Mouse (Mus musculus) limb, embryonic 13.5 days (tissue): Measurements from ENCODE around the gene Hoxa3. TPM values are rescaled to one million over a fixed set of nuclear protein-coding genes. Genes with fewer than 3 reads are reported as not detected.

Source experiments
- ATAC-seq: fragments of 200-750 bp; cut with Nextera tagmentation; 2 replicates; pipeline ENCODE4 v1.8.0; 2017; ENCODE audit warnings: low read depth, moderate number of reproducible peaks, moderate TSS enrichment; ENCODE audit not compliant: low FRiP score
- H3K27ac ChIP-seq: fragments of 300-500 bp; sonication (generic); 2 replicates; pipeline ENCODE4 v1.5.1; 2015; ENCODE audit warnings: inconsistent platforms, mild to moderate bottlenecking, moderate library complexity
- H3K27me3 ChIP-seq: fragments of 300-500 bp; sonication (generic); 2 replicates; pipeline ENCODE4 v1.6.1; 2015; ENCODE audit warnings: mild to moderate bottlenecking, inconsistent platforms
- H3K36me3 ChIP-seq: fragments of 300-500 bp; sonication (generic); 2 replicates; pipeline ENCODE4 v1.6.1; 2015; ENCODE audit warnings: inconsistent platforms, mild to moderate bottlenecking, moderate library complexity
- H3K4me1 ChIP-seq: fragments of 300-500 bp; sonication (generic); 2 replicates; pipeline ENCODE4 v1.6.1; 2015; ENCODE audit warnings: inconsistent platforms
- H3K4me2 ChIP-seq: fragments of 300-500 bp; sonication (generic); replicated peaks from 2 replicates; pipeline ENCODE4 v1.6.1; 2015; ENCODE audit warnings: inconsistent platforms, mild to moderate bottlenecking, moderate library complexity
- H3K4me3 ChIP-seq: fragments of 300-500 bp; sonication (generic); 2 replicates; pipeline ENCODE4 v1.5.1; 2015; ENCODE audit warnings: moderate library complexity, mild to moderate bottlenecking, inconsistent platforms
- H3K9ac ChIP-seq: fragments of 300-500 bp; sonication (generic); 2 replicates; pipeline ENCODE4 v1.6.1; 2015; ENCODE audit warnings: mild to moderate bottlenecking, inconsistent platforms
- H3K9me3 ChIP-seq: fragments of 300-500 bp; sonication (generic); 2 replicates; pipeline ENCODE4 v1.6.1; 2016; ENCODE audit warnings: inconsistent platforms
- WGBS: fragments of 180-500 bp; shearing (Covaris S2); methylation state at CpG from one replicate; pipeline ENCODE4 v1.1.7; 2015; 5-methylcytosine and 5-hydroxymethylcytosine counted together
- polyA plus RNA-seq: library from polyadenylated mRNA; unstranded; fragments of >200 nt; fragmentation: Nextera tagmentation; extraction: Ambion mirVana; gene quantifications from 2 replicates; pipeline ENCODE4 v1.2.1, GENCODE M21; 2015

The Hoxa3 gene
- polyA plus RNA-seq, 1 experiment from 2014 or later: 5.9 TPM

DNA sequence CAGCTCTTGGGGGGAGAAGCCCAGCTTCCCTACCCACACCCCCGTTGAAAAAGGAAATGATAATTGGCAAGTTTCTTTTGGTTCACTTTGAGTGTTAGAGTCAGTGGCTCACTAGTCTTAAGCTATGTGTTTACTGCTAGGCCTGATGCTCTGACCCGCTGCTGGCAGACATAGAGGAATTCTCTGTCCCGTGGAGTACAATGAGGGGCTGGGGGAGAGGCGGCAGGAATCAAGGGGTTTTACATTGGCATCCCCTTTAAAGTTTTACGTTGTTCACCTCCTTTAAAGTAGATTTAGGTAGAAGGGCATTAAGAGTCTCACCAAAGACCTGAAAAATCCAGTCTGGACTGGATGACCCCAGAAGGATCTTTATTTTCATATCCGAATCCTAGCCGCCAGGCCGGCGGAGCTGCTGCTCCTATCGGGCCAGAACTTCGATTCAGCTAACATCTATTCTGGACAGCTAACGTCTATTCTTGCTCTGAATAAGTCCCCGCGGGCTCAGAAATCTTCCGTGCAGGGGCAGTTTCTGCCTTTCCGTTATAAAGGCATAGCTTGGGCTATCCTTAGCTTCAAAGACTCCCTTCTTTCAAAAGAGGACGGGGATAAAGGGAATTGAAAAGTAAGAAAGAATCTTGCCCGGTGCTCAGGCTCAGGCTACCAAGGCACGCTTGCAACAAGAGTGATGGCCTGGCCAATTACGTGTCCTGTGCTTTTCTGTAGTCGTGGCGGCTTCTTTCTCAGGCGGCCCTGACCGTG, 39.1 kb upstream of the Hoxa3 start:
- peaks cover 37% of the 10 kb centered on the region for H3K4me1 ChIP-seq
- H3K4me3 ChIP-seq: peak overlapping the region; percentile 95
- peaks cover 13% of the 10 kb centered on the region for H3K27me3 ChIP-seq
- peak overlapping the region; percentile 87 for H3K9ac ChIP-seq
- peak overlapping the region; percentile 97 for H3K27ac ChIP-seq
- H3K36me3 ChIP-seq: peaks cover 18% of the 10 kb centered on the region; the same call in 1 of the 2 replicates
- 5% methylated on average over 24 of the region's 24 CpGs for WGBS
- H3K9me3 ChIP-seq: no peaks in the 10 kb centered on the region
- no peak for ATAC-seq
- peak overlapping the region; percentile 75 for H3K4me2 ChIP-seq

DNA sequence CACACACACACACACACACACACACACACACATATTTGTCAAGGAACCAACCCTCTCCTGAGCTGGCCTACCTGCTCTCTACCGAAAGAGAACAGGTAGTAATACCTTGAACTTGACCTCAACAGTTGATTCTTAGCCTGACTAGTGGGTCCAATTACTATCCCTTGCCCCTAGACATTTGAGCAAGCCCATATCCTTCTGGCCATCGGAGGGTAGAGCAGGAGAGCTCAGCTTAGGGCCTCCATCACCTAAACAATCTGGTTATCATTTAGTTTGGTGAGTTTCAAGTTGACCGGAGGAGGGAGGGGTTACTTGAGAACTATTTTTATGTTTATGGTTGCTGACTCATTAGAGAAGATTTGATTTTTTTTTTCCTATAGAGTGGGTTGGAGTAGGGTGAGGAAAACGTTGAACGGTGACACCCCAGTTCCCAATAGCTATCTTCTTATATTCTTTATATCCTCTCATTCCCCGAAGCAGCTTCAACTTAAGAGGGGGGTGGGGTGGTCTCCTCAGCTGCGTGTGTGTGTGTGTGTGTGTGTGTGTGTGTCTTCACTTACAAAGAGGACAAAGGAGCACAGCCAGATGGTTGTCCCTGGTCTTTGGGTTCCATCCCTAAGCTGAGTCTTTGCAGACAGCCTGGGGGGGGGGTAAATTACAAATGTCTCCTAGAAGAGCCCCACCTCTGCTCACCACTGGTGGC, 38.2 kb upstream of the Hoxa3 start:
- H3K27ac ChIP-seq: peak overlapping the region; percentile 97
- no peak for ATAC-seq
- H3K27me3 ChIP-seq: peaks cover 13% of the 10 kb centered on the region
- H3K4me3 ChIP-seq: peak overlapping the region; percentile 95
- WGBS: 5% methylated on average over 7 of the region's 7 CpGs
- peak overlapping the region; percentile 75 for H3K4me2 ChIP-seq
- no peaks in the 10 kb centered on the region for H3K9me3 ChIP-seq
- peak overlapping the region; percentile 87 for H3K9ac ChIP-seq
- H3K36me3 ChIP-seq: peaks cover 18% of the 10 kb centered on the region; the same call in 1 of the 2 replicates
- H3K4me1 ChIP-seq: peaks cover 37% of the 10 kb centered on the region

DNA sequence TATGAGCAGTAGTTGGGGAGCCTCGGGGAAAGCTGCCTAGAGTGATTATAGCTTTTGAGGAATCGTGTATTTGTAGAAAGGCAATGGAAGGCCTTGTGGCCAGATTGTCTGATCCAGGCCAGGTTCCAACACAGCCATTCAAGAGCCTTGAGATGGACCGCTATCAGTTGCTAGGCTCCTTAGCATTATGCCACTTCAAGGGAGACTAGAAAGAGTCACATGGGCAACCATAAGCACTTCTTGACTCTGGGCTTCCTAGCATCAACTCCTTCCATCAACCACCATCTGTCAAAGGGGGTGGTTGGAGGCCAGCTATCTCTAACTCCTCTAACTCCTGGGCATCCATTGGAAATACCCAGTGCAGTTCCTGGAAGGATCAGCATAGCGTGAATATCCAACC, 36.7 kb upstream of the Hoxa3 start:
- H3K4me2 ChIP-seq: peak overlapping the region; percentile 75
- no peaks in the 10 kb centered on the region for H3K9me3 ChIP-seq
- 6% methylated on average over 4 of the region's 4 CpGs for WGBS
- H3K36me3 ChIP-seq: peaks cover 18% of the 10 kb centered on the region; the same call in 1 of the 2 replicates
- peaks cover 13% of the 10 kb centered on the region for H3K27me3 ChIP-seq
- peak overlapping the region; percentile 100 for H3K9ac ChIP-seq
- peak overlapping the region; percentile 97 for H3K27ac ChIP-seq
- H3K4me1 ChIP-seq: peaks cover 37% of the 10 kb centered on the region
- no peak for ATAC-seq
- peak overlapping the region; percentile 95 for H3K4me3 ChIP-seq

DNA sequence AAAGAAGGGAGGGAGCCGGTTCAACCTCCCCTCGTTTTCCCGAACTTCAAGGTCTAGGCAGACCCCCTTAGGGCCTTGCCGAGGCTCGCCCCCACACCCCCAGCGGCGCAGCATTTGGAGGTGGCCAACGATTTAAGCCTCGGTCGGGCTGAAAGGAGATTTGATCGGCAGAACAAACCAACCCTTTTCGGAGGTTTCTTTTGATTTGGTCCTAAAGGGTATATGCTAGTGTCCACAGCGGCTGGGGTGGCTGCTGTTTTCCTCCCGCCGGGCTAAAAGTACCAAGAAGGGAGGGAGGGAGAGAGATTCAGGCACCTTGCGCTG, 36.2 kb upstream of the Hoxa3 start:
- H3K27me3 ChIP-seq: peaks cover 13% of the 10 kb centered on the region
- no peaks in the 10 kb centered on the region for H3K9me3 ChIP-seq
- H3K4me1 ChIP-seq: peaks cover 37% of the 10 kb centered on the region
- WGBS: 4% methylated on average over 16 of the region's 16 CpGs
- H3K27ac ChIP-seq: peak overlapping the region; percentile 97
- peaks cover 18% of the 10 kb centered on the region; the same call in 1 of the 2 replicates for H3K36me3 ChIP-seq
- H3K4me2 ChIP-seq: peak overlapping the region; percentile 75
- peak overlapping the region; percentile 100 for H3K9ac ChIP-seq
- peak overlapping the region; percentile 95 for H3K4me3 ChIP-seq
- no peak for ATAC-seq

DNA sequence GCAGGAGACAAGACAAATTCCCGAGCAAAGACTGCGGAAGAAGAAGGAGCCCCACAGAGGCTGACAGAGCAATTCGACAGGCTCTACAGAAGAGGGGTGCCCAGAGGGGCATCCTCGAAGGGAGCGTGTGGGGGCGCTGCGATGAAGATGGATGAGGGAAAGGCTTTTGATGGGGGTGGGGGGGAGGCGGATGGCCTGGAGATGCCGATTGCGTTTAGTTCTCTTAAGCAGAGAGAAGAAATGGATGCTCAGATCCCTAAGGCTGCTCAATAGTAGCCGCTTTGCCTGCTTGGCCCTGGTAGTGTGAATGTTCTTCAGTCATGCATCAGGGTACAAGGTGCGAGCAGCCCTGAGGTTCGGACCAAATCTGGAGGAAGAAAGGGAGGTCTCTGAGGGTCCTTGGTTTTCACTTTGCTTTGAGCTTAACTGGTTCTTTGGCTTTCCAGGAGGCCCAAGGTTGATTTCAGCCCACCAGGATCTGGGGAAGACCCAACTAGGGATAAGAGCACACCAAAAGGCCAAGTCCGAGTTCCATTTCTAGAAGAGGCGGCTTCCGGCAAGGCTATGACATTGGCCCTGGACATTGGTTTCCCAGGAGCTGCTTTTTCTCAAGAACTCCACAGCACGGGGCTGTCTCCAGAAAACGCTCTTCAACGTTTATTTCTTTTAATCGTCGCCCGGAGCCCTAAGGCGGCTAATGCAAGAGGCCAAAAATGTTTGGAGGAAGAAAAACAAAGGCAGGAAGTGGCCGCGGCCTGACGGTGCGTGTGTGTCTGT, 35.7 kb upstream of the Hoxa3 start:
- Histone ChIP-seq H3K9me3 (no peaks in the 10 kb centered on the region), H3K4me1 (peaks cover 39% of the 10 kb centered on the region), H3K27ac (peak overlapping the region; percentile 97), H3K4me2 (peak overlapping the region; percentile 75), H3K27me3 (peaks cover 13% of the 10 kb centered on the region), H3K36me3 (peaks cover 18% of the 10 kb centered on the region; the same call in 1 of the 2 replicates), H3K9ac (peak overlapping the region; percentile 100), H3K4me3 (peak overlapping the region; percentile 95)
- 2% methylated on average over 27 of the region's 27 CpGs for WGBS
- no peak for ATAC-seq

DNA sequence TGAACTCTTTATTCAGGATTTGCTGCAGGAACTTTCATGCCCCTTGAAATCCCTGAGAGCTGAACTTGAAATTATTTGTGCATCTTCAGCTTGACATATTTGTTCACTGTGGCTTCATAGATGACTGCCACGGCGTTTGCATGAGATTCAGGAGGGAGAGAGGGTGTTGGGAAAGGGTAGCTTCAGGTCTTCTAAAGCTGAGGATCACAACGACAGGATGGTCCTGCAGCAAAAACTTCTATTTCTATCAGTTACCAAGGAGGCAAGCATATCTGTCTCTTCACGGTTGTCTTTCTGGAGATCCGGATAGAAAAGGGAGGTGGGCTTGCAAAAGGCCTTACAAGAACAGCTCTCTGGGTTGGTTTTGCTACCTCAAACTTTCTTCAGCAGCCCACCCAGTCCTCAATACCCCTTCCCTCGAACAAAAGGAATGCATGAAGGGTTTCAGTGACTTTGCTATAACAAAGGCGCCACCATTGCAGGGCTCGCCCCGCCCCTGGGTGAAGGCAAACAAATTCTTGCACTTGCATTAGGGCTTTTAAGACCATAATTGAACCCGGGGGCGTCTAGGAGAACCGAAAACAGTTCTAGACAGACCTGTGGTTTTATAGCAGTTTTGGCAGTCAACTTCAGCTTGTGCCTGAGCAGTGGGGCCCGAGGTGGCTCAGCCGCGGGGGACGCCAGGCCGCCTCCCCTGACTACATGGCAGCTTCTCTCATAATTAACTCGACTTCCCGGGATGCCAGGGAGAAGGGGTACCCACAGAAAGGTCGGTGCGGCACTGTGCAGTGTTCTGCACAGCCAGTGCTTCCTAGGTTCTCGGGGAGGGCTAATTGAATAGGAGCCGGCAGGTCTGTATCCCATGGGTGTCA, 34.9 kb upstream of the Hoxa3 start:
- Histone ChIP-seq H3K9ac (peak overlapping the region; percentile 100), H3K9me3 (no peaks in the 10 kb centered on the region), H3K4me1 (peaks cover 47% of the 10 kb centered on the region), H3K27me3 (peaks cover 13% of the 10 kb centered on the region), H3K4me3 (peak overlapping the region; percentile 95), H3K36me3 (peaks cover 16% of the 10 kb centered on the region; the same call in 1 of the 2 replicates), H3K4me2 (peak overlapping the region; percentile 75), H3K27ac (peak overlapping the region; percentile 97)
- ATAC-seq: no peak
- 3% methylated on average over 23 of the region's 23 CpGs for WGBS

DNA sequence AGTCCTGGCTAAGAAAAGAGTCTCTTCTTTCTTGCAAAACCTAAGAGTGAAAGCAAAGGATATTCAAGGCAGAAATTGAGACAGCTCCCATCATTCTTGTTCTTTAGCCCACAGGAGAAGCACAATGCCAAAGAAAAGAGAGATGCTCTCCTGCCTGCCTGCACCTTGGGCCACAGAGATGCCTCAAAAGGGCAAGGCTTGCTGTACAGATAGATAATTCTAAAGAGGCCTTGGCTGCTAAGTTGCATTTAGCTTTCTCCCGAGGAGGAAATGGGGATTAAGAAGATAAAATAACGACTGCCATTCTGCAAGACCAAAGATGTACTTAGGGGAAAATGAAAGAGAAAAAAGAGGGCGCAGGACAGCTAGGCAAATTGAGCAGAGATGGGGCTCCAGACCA, 33.8 kb upstream of the Hoxa3 start:
- H3K27ac ChIP-seq: peak overlapping the region; percentile 99
- peak overlapping the region; percentile 75 for H3K4me2 ChIP-seq
- WGBS: 7% methylated on average over 3 of the region's 3 CpGs

DNA sequence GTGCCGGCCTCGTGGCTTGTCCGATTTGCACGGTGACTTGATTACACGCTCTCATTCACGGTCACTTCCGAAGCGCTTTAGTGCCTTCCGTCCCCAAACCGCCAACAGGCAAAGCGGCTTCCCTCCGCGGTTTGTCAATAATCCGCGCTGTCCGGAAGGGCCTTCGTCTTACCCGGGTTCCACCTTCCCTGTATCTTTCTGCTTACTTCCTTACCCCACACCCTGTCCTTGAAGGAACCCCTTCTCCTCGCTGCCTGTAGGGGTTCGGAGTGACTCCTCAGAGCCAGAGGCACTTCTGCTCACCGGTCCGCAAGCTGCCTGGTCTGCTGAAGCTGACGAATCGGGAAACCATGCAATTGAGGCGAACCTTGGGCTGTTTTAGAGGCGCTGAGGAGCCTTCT, 33.3 kb upstream of the Hoxa3 start:
- peak overlapping the region; percentile 75 for H3K4me2 ChIP-seq
- no peaks in the 10 kb centered on the region for H3K9me3 ChIP-seq
- H3K27ac ChIP-seq: peak overlapping the region; percentile 99
- no peak for ATAC-seq
- WGBS: under 1% methylated on average over 26 of the region's 26 CpGs
- H3K36me3 ChIP-seq: peaks cover 11% of the 10 kb centered on the region; the same call in 1 of the 2 replicates
- H3K4me1 ChIP-seq: peaks cover 50% of the 10 kb centered on the region
- H3K9ac ChIP-seq: peak overlapping the region; percentile 100
- peaks cover 14% of the 10 kb centered on the region for H3K27me3 ChIP-seq
- peak overlapping the region; percentile 95 for H3K4me3 ChIP-seq

More for the DNA sequence above, 33.8 kb upstream of the Hoxa3 start:
- peaks cover 17% of the 10 kb centered on the region for H3K27me3 ChIP-seq
- H3K4me3 ChIP-seq: peak overlapping the region; percentile 95
- no peaks in the 10 kb centered on the region for H3K9me3 ChIP-seq
- H3K4me1 ChIP-seq: peaks cover 50% of the 10 kb centered on the region
- ATAC-seq: no peak
- H3K36me3 ChIP-seq: peaks cover 11% of the 10 kb centered on the region; the same call in 1 of the 2 replicates
- peak overlapping the region; percentile 100 for H3K9ac ChIP-seq

DNA sequence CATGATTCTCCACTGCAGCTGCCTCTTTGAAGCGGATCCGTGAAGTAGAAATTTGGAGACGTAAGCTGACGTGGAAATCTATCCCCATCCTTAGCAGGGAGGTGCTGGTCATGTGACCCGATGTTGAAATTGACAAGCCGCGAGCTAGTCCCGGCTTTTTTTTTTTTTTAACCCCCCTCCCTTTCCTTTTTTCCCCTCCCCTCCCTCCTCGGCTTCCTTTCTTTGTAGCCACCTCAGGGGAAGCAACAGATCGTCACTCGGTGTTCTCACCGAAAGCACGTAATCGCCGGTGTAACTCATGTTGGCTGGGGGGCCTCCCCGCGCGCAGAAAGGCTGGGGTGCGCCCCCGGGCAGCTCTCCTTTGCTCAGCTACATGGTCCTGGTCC, 32.6 kb upstream of the Hoxa3 start, which contains the start of gene Hoxa11:
Hoxa11 (minus strand) TSS at position 54 of the 386 bp plus-strand sequence.
- peak; percentile 59 for ATAC-seq
- WGBS: under 1% methylated on average over 20 of the region's 20 CpGs
- Histone ChIP-seq H3K36me3 (peaks cover 11% of the 10 kb centered on the region; the same call in 1 of the 2 replicates), H3K9ac (peak within 1 kb of the TSS; percentile 100), H3K27me3 (peaks cover 12% of the 10 kb centered on the region), H3K27ac (peak within 1 kb of the TSS; percentile 99), H3K9me3 (no peaks in the 10 kb centered on the region), H3K4me3 (peak within 1 kb of the TSS; percentile 95), H3K4me1 (peaks cover 50% of the 10 kb centered on the region), H3K4me2 (peak within 1 kb of the TSS; percentile 75)

DNA sequence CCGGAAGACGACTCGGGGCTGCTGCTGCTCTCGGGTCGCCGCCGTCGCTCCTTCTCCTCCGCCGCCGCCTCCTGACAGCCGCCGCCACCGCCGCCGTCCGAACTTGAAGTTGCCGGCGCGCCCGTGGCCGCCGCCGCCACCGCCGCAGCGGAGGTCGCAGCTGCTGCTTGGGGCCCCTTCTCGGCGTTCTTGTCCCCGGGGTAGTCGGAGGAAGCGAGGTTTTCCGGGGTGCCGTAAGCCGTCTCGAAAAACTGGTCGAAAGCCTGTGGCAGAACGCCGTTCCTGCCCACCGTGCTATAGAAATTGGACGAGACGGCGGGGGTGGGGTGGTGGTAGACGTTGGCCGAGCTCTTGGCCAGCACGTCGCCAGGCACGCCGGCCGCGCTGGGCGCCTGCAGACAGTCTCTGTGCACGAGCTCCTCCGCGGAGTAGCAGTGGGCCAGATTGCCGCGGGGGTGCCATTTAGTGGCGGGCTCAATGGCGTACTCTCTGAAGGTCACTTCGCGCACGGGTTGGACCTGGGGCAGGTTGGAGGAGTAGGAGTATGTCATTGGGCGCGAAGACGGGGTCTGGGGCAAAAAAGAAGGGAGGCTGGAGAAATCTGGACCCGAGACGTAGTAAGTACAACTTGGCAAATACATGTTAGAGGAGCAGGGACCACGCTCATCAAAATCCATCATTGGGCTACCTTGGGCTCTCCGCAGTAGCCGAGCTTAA, 32.1 kb upstream of the Hoxa3 start:
- H3K27ac ChIP-seq: peak overlapping the region; percentile 99
- peaks cover 47% of the 10 kb centered on the region for H3K4me1 ChIP-seq
- H3K36me3 ChIP-seq: peaks cover 11% of the 10 kb centered on the region; the same call in 1 of the 2 replicates
- H3K9me3 ChIP-seq: no peaks in the 10 kb centered on the region
- peak overlapping the region; percentile 95 for H3K4me3 ChIP-seq
- H3K4me2 ChIP-seq: peak overlapping the region; percentile 75
- 0 out of 2 replicates have a peak, but pooled peaks have one; percentile 10 for ATAC-seq
- H3K27me3 ChIP-seq: peaks cover 9% of the 10 kb centered on the region; the same call in 1 of the 2 replicates
- H3K9ac ChIP-seq: peak overlapping the region; percentile 100
- under 1% methylated on average over 67 of the region's 71 CpGs for WGBS
